Mouse (Mus musculus): Measurements from ENCODE around the gene Fat1.

Gene Fat1

DNA sequence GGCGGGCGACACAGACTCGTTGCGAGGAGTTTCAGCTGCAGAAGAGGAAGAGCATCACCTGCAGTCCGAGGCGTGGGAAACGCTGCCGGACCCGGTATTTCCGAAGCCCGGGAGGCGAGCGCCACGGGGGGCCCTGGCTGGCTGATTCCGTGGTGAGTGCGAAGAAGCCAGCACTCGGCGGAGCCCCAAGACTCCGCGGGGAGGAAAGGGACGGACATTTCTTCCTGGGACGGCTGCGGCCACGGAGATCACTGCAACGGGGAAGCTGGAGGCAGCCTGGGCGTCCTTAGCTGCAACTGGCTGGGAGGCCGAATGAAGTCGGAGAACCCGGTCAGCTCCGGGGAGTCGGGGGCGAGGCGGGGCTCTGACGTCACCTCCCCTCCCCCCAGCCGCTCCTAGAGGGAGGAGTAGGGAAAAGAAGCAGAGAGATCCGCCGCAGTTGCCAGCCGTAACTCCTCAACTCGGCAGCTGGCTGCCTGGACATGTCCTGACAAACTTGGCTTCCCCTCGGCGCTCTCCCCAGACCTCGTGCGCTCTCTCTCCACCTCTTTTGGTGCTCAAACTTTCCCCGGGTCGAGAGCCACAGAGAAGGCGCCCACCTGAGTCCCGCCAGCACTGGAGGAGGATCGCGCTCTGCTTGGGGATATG lies at the start of gene Fat1:
Gene Fat1 (plus strand): TSS at position 598 of the 648 bp plus-strand sequence.
- peak; percentile 96 for DNase-seq (ENCODE audit: extremely low spot score)

DNA sequence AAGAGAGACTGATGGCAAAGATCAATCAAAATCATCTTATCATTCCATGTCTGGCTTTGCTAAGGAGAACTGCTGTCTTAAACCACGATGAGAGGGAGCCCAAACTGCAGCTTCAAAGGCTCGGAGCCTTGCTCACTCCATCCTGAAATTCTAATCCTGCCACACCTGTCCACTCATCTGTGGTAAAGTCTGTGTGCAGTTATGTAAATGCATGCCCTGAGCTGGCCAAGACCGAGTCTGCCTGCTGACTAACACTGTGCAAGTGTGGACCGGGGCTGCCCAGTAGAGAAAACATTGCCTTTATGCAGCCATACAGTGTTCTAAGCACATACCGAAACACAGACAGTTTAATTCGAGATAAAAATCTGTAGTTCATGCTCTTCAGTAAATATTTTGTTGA lies 40.6 kb upstream of the Fat1 start:
- no peak for DNase-seq (ENCODE audit: extremely low spot score)

DNA sequence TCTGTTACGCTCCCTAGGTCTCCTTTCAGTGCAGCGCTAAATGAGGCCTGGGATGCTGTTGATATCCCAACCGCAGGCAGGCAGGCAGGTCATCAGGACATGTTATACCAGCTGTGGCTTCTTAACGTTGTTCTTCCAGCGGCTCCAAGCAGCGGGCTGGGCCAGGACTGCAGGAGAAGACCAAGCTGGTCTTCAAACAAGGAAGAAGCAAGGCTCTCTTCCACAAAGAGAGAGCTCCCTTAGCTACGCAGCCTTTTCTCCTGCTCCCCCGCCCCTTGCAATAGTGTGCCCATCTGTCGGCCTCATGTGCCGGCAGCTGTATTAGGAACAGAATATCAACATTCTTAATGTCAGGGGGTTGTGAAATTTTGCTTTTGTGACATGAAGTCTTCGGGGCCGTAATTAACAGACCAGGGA lies 35.7 kb upstream of the Fat1 start:
- peak; percentile 8 for DNase-seq (ENCODE audit: extremely low spot score)

DNA sequence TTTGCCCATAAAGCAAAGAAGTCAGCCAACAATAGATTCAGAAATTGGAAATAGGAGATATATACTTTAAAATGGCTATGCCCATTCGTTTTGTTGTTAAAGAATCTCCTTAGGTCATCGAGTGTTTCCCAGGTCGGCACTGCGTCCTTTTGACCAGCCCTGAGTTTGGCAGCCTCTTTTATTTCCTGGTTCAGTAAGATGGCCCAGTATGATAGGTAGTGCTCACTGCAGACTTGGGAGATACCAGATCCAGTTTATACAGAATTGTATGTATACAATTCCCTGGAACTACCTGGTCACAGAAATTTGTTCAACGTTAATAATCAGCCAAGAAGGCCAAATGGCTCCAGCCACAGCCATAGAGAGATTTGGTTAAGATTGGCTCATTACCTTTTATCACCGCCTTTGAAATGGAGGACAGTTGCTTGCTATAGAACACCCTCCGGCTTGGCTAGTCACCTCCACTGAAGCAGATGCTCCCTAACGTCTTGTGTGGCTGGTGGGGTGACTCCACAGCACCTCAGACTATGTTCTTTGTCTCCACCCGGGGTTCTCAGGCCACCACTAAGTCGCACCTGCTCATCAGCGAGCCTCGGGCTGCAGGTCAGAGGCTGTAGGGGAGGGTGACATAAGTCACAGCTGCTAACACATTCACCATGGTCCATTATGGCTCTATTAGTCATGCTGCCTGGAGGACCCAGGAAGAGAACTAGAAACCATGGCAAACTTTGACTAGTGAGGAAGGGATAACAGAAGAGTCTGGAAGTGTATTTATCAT lies 23.9 kb upstream of the Fat1 start:
- DNase-seq (ENCODE audit: extremely low spot score) = no peak

DNA sequence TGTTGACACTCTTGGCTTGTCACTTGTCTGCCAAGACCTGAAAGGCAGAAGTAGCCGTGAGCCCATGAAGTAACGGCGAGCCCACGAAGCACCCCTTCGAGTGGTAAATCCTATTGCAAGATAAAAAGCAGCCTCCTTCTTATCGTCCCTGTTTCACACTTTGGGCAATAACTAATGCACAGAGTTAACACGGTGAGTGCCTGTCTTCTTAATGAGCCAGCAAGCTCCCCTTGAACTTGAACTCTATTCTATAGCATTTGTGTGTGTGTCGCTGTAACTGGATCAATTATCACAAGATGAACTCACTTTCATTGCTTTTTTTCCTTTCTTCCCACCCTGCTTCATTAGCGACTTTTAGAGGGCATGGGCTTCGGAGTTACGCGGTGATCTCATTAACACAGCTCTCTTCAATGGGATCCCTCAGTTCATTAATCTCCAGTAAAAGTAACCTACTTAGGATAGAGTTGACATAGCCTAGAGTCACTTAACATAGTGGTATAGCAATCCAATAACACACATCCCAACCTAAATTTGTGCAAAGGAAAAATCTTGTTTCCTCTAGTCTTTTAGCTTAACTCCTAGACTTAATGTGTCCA lies 15.7 kb upstream of the Fat1 start:
- DNase-seq (ENCODE audit: extremely low spot score) = no peak

- no peak for DNase-seq (ENCODE audit: extremely low spot score)
Observed at GRCm38 (mm10) chr8:44920379-44921032, 14.7 kb upstream of the Fat1 start.

GRCm38 (mm10) chr8:44924995-44925394 lies 10.3 kb upstream of the Fat1 start:
- DNase-seq (ENCODE audit: extremely low spot score) = no peak

- DNase-seq (ENCODE audit: extremely low spot score) = no peak
Observed at GRCm38 (mm10) chr8:44930058-44930457, 5.2 kb upstream of the Fat1 start.

DNA sequence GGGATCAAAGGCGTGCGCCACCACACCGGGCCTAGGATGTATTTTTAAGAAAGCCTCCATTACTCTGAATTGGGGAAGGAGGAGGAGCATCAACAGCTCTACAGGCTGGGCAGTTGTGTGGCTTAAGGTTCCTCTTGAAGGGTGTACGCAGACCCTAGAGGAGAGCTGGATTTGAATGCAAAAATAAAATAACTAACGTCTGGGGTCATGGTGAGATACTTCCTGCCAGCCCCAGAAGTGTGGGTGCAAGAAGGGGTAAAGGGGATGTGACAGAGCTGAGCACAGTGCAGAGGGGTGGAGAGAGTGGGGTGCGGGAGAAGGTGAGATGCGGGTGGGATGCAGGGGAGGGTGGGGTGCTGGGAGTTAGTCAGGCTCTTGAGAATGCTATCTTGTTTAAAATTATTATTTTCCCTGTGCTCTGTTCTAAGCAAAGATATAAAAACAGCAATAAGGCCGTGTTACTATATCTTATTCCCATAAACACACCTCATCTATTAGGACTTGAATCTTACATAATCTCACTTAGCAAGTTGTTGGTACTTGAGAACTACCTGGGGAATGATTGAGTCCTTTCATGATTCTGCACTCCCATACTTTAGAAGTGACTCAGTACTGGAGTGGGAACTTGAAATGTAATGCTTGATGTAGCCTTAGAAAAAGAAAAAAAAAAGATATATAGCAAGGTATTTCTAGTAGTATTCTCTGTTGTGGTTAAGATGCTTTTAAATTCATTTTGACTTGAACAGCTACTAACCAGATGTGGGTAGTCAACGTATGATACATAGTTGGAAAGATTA lies 2.5 kb upstream of the Fat1 start:
- DNase-seq (ENCODE audit: extremely low spot score) = no peak

- DNase-seq (ENCODE audit: extremely low spot score) = no peak
Observed at GRCm38 (mm10) chr8:44933478-44933877, 1.8 kb upstream of the Fat1 start.

DNA sequence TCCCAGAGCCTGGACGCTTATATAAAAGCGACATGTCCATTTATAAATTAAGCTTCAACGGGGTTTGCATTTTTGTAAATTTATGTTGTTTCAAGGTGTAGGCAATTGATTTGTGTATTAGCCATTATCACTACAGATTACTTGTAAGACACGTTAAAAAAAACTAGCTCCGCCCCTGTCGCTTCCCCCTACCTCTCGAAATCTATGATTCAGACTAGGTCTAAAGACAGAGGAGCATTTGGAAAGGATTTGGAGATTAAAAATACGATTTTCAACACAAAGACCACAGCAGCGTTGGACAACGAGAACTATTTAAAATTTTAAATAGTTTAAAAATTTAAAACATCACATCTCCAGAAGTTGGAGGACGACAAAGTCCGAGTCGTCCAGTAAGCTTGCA lies 831 bp upstream of the Fat1 start:
- no peak for DNase-seq (ENCODE audit: extremely low spot score)

- peak; percentile 85 for DNase-seq (ENCODE audit: extremely low spot score)
Observed at GRCm38 (mm10) chr8:44935741-44936140, 494 bp downstream of the Fat1 start.

GRCm38 (mm10) chr8:44936481-44936961 lies 1.3 kb downstream of the Fat1 start:
- peak; percentile 64 for DNase-seq (ENCODE audit: extremely low spot score)

DNA sequence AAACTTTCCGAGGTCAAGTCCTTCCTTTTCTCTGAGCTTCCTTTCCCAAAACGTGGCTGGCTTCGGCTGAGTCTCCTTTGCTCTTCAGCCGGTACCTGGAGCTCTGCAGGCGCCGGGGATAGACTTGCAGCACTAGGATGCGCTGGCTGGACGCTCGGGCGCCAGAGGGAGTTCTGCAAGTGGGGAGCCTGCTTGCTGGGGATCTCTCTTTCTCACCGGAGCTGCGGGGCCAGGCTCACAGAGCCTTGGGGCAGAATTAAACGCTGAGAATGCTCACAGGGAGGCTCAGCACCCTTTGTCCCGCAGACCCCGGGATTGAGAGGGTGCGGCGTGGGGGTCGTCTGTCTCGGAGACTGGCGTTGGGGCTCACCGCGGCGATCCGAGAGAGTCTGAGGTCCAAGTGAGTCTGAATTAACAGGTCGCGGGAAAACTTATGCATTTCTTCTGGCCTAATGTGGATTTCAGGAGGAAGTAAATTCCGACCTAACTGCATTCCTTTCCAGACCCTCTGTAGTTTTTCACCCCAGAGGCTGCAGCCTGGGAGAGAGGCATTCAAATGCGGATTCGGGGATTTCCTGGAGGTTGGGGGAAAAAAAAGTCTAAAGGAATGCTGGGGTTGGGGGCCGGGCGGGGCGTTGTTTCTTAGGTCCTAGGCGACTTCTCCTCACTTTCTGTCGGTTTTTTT lies 2.0 kb downstream of the Fat1 start:
- peak; percentile 72 for DNase-seq (ENCODE audit: extremely low spot score)

- DNase-seq (ENCODE audit: extremely low spot score) = peak; percentile 94
Observed at GRCm38 (mm10) chr8:44937905-44938642, 2.8 kb downstream of the Fat1 start.

- no peak for DNase-seq (ENCODE audit: extremely low spot score)
Observed at GRCm38 (mm10) chr8:44938643-44938979, 3.4 kb downstream of the Fat1 start.

DNA sequence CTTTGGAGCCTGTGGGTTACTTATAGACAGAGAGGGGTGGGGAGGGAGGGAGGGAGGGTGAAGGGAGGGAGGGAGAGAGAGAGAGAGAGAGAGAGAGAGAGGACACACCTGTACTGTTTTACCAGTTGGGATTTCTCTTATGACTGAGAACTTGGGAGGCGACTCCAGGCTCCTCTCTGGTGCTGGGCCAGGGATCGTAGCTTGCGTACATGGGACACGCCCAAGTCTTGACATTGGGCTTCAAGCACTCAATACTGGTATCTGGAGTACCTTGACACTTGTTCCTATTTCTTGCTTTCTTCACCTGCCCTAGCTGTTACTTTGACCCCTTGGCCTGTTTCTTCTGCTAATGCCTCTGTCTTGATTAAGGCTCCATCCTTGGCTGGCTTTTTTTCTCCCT lies 10.3 kb downstream of the Fat1 start:
- no peak for DNase-seq (ENCODE audit: extremely low spot score)

GRCm38 (mm10) chr8:44948597-44948996 lies 13.3 kb downstream of the Fat1 start:
- DNase-seq (ENCODE audit: extremely low spot score) = no peak

DNA sequence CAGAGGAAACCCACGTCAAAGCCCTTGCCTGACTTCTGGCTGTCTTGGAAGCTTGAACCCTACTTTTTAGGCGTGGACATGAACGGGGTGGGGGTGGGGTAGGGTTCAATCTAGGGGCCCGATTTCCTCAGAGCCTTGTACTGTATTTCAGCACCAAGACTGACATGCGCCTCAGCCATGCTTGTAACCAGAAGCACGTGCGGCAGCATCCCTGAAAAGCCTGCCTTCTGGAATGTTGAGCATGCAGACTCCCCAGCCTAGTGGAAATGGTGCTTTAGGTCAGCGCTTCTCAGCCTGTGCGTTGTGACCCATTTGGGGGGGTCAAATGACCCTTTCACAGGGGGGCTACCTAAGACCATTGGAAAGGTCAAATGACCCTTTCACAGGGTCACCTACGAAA lies 25.2 kb downstream of the Fat1 start:
- peak; percentile 50 for DNase-seq (ENCODE audit: extremely low spot score)

DNA sequence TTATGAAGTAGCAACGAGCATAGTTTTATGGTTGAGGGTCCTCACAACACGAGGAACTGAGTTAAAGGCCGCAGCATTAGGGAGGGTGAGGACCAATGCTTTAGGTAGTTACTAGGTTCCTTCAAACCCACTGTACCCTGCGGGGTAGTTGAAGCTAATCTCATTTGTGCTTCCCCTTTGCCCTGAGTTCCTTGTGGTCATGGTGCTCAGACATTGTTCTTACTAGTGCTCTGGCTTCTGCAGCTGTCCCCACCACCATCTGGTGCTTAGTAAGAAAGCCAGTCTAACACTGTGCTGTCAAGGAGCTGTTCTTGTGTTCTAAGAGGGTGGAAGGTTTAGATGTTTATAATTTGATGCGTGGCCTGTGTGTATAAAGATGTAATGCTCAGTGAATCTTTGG lies 25.7 kb downstream of the Fat1 start:
- DNase-seq (ENCODE audit: extremely low spot score) = no peak
